Comparison of ENCODE assay signal across 9 mouse cellular contexts in genomic region chr15:6386159-6386951, GRCm38 (mm10). TPM values are rescaled to one million over a fixed set of nuclear protein-coding genes. Genes with fewer than 3 reads are reported as not detected.
DNase-seq lines count a peak whose midpoint lies in the region; ATAC-seq lines count a peak whose summit lies in the region.
"Had no signal": no experiment of that assay in that cellular context is flagged by ENCODE, and none has a peak within 500 bp of the region (broad histone marks: within the 10 kb centered on the region; RNA-seq: fewer than 3 reads in every experiment).

No protein-coding gene starts in this region.

- ATAC-seq in hindbrain, embryonic 15.5 days (ENCODE audit: low FRiP score, low read depth), result peak; percentile 94

- peak overlapping the region; percentile 30 for H3K9ac ChIP-seq in hindbrain, embryonic 15.5 days

- H3K4me2 ChIP-seq in hindbrain, embryonic 15.5 days, result peak overlapping the region; percentile 90

- peaks cover 10% of the 10 kb centered on the region for H3K4me1 ChIP-seq in hindbrain, embryonic 15.5 days (replicated peaks)

- 5% methylated on average over 49 of the region's 49 CpGs for WGBS in hindbrain, embryonic 15.5 days

- no peaks in the 10 kb centered on the region for H3K27me3 ChIP-seq in hindbrain, embryonic 15.5 days

- peak overlapping the region; percentile 55 for H3K4me3 ChIP-seq in hindbrain, embryonic 15.5 days

- H3K27ac ChIP-seq in hindbrain, embryonic 15.5 days (replicated peaks), result 0 out of 2 replicates have a peak overlapping the region, but pooled peaks have one; percentile 14

- no peaks in the 10 kb centered on the region for H3K36me3 ChIP-seq in hindbrain, embryonic 15.5 days

- H3K9me3 ChIP-seq in hindbrain, embryonic 15.5 days, result no peaks in the 10 kb centered on the region

- peak; percentile 1 for DNase-seq in T-cell, adult 2 months (ENCODE audit: low spot score)
- DNase-seq in cerebellum, postnatal 25 days, result peak; percentile 33 to 54
- peak; percentile 73 for DNase-seq in gastrocnemius, adult 18-20 months (ENCODE audit: low spot score)
- peak; percentile 24 for DNase-seq in left cerebral cortex, adult 11 months (ENCODE audit: low spot score)
- peak; percentile 83 for DNase-seq in lung, postnatal 25 days (ENCODE audit: low spot score)
- DNase-seq in retina, postnatal 7 days (ENCODE audit: low read depth, low spot score), result peak; percentile 13
- peak; percentile 59 for DNase-seq in urinary bladder, adult 2 months (ENCODE audit: low spot score)

RNA-seq across cellular contexts. Expression of gene C9, which starts 58.8 kb away (rescaled TPM):
- total RNA-seq in gastrocnemius, adult 18-20 months (2021), result not detected
- polyA plus RNA-seq in hindbrain, embryonic 15.5 days (2015; fragmentation: Nextera tagmentation; extraction: Ambion mirVana), result not detected in 2 replicates
- polyA plus RNA-seq in urinary bladder, adult 2 months (2012; rRNA removed), result 0.04 and 0.06 TPM in 2 replicates
- polyA plus RNA-seq: gonadal fat pad, adult 2 months had no signal

Comparison
In these comparisons a context has a peak if more than half of its experiments do, and no peak if none do; other contexts are left out.
1. Peak in every context shown above with its lines: DNase-seq, ATAC-seq, H3K4me3 ChIP-seq and H3K27ac ChIP-seq.
2. DNase-seq: peak in every context shown above with its lines; median percentile 83 in lung, postnatal 25 days; 73 in gastrocnemius, adult 18-20 months; 59 in urinary bladder, adult 2 months; 44 in cerebellum, postnatal 25 days; 24 in left cerebral cortex, adult 11 months; 13 in retina, postnatal 7 days; 1 in T-cell, adult 2 months.